Mouse (Mus musculus): ENCODE data around the gene Gnmt.
A peak's percentile ranks its signal among the peaks of the same experiment; 100 is the strongest.

GRCm38 (mm10) chr17:46679843-46680759 is 48.9 kb downstream of the Gnmt start:
- no peak for TF ChIP-seq CTCF (IDR thresholded peaks at IDR 0.05; ENCODE audit: borderline replicate concordance, insufficient read depth, low read length)
- peak; percentile 44; the same call in 1 of the 2 replicates for TF ChIP-seq POLR2A (IDR thresholded peaks at IDR 0.05; ENCODE audit: low read depth, low read length)

Data from embryonic fibroblast, embryonic 13.5 days (primary cell).